Mouse (Mus musculus): Measurements from ENCODE around the gene Syngr3. TPM values are rescaled to one million over a fixed set of nuclear protein-coding genes. Genes with fewer than 3 reads are reported as not detected.
"Not testable (repeated sequence)": the region's sequence is repeated elsewhere in the genome, so short reads cannot be mapped to it uniquely, and the experiment has no call there.

The Syngr3 gene
- 170 and 183 TPM in 2 replicates for polyA plus RNA-seq (2012; rRNA removed)

DNA sequence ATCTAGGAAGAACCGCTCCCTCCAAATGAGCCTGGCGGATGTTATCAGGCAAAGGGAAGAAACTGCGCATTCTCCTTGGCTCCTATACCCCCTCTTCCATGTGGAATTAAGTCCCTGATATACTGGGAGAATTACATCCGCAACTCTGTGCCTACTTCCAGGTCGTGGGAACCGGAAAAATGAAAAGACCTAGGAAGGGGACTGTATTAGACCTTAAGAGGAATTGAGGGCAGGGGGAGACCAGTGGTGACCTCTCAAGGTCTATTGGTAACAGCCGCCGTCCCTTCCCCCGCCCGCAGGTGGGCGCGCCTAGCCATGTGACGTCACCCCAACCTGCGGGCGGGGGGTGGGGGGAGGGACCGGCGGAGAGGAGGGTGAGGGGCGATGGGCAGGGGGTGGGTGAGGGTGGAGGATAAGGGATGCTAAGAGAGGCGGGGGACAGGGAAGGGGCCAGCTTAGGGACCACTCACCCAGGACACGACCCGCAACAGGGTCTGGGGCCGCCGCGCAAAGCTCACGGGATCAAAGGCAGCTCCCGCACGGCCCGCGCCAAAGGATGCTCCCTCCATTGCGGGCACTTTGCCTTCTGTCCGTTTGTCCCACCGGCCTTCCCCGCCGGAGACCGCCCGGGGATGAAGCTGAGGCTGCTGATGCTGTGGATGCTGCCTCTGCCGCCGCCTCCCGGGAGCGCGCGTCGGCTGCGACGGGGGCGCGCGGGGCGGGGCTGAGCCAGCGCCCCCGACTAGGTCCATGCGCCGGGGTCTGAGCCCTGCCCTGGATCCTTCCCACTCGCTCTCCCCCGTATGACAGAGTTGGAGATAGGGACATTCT lies at the start of gene Syngr3:
Syngr3 (minus strand) TSS at position 705 of the 831 bp plus-strand sequence.
- DNase-seq (ENCODE audit: extremely low spot score in 1 of 2, low spot score in 1 of 2): peak in 1 of 2 experiments; percentile 53

DNA sequence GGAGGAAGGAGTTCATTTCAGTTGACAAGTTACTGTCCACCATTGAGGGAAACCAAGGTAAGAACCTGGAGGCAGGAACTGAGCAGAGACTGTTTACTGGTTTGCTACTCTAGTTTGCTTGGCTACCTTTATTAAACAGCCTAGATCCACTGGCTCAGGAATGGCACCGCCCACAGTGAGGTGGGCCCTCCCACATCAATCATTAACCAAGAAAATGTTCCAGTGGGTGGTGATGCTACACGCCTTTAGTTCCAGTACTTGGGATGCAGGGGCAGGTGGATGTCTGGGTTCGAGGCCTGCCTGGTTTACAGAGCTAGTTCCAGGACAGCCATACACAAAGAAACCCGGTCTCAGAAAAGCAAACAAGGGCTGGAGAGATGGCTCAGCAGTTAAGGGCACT lies 48.5 kb upstream of the Syngr3 start:
- DNase-seq (ENCODE audit: extremely low spot score in 1 of 2, low spot score in 1 of 2): no peak

DNA sequence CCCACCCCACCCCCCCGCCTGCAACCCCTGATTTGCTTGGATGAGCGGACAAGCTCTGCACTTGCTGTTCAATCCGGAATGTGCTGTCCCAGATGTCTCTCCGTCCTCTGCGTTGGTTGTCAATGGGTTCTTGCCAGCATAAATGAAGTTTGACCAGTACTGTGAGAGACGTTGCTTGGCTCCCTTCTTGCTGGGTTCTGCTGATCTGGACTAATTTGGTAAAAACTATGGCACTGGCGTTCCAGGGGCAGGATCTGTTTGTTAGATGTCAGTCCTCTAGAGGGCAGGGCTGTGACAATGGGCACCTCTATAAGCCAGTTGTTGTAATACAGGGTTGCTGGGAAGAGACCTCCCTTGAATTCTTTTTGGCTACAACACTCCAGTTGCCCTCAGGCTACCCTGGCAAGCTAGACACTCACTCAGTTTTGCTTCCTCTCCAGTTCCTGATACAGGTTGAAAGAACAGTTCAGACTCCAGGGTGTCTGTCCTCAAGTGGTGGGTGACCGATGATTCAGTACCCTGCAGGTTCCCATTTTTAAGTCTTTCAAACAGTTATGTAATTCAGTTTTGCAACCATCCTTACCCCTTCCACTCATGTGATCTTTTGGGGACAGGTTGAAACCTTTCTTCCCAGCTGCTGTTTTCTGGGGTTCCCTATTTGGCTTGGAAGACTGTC lies 47.5 kb upstream of the Syngr3 start:
- DNase-seq (ENCODE audit: extremely low spot score in 1 of 2, low spot score in 1 of 2): no peak

DNA sequence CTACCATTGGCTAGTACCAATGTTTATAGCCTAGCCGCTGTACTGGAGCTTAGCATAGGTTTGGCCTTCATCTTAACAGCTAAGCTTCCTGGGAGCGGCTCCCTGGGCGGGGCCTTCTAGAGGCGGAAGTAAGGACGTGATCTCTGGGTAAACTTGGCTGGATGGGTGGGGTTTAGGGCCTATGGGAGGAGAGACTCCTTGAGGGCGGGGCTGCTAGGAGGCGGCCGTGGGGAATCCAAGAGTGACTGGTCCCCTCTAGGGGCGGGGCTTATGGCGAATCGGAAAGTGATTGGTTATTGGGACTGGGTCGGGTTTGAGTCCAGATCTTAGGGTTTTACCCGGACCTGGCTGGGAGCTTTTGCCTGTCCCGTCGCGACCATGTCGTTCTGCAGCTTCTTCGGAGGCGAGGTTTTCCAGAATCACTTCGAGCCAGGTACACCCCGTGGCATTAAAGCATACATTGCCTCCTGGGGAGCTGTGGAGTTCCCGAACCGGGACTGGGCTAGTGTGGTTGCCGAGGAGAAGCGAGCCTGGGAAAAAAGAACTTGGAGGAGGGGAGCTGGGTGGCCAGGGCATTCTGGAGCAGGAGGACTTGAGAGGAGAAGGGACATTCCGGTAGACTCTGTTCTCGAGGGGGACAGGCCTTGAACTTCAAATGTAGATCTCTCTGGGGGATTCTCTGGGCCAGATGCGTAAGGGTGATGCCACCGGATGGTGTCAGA lies 46.7 kb upstream of the Syngr3 start, which contains the start of gene Msrb1:
Msrb1 (plus strand) TSS at position 313 of the 722 bp plus-strand sequence.
- DNase-seq (ENCODE audit: extremely low spot score in 1 of 2, low spot score in 1 of 2): peak; percentile 91 to 95

DNA sequence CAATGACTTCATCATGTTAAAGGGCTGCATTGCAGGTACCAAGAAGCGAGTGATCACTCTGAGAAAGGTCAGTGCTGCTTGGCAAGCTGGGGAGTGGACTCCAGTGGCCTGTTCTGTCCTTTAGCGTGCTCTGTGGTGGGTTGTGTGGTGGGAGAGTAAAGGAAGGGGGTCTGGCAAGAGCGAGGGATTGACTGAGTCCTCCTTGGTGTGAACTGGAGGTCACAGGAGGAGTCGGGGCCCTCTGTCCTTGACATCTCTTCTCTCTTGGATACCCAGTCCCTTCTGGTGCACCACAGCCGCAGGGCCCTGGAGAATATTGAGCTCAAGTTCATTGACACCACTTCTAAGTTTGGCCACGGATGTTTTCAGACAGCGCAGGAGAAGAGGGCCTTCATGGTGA lies 45.7 kb upstream of the Syngr3 start:
- no peak for DNase-seq (ENCODE audit: extremely low spot score in 1 of 2, low spot score in 1 of 2)

DNA sequence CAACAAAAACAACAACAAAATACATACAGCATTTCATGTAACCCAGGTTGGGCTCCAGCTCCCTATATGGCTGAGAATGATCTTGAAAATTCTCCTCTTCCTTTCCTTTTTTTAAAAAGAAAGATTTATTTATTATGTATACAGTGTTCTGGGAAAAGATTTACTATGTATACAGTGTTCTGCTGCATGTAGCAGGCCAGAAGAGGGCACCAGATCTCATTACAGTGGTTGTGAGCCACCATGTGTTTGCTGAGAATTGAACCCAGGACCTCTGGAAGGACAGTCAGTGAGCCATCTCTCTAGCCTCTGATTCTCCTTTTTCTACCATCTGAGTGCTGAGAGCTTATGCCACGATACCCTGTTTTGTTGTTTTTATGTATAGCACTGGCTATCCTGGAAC lies 44.8 kb upstream of the Syngr3 start:
- DNase-seq (ENCODE audit: extremely low spot score in 1 of 2, low spot score in 1 of 2): no peak

DNA sequence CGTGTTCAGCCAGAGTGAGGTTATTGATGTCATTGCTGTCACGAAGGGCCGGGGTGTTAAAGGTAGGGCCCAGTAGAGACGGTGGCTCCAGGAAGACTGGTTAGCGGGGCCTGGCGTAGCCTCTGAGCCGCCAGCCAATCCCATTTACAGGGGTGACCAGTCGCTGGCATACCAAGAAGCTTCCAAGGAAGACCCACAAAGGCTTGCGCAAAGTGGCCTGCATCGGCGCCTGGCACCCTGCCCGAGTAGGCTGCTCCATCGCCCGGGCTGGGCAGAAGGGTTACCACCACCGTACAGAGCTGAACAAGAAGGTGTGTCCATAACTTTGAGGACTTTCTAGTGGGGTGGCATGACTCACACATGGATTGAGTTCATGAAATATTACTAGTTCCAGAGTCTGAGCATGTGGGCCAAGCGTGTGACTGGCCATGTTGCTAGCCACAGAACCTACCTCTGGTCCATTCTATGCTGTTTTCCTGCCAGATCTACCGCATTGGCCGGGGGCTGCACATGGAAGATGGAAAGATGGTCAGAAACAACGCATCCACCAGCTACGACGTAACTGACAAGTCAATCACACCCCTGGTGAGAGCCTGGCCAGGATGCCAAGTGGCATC lies 43.8 kb upstream of the Syngr3 start:
- DNase-seq (ENCODE audit: extremely low spot score in 1 of 2, low spot score in 1 of 2): no peak

DNA sequence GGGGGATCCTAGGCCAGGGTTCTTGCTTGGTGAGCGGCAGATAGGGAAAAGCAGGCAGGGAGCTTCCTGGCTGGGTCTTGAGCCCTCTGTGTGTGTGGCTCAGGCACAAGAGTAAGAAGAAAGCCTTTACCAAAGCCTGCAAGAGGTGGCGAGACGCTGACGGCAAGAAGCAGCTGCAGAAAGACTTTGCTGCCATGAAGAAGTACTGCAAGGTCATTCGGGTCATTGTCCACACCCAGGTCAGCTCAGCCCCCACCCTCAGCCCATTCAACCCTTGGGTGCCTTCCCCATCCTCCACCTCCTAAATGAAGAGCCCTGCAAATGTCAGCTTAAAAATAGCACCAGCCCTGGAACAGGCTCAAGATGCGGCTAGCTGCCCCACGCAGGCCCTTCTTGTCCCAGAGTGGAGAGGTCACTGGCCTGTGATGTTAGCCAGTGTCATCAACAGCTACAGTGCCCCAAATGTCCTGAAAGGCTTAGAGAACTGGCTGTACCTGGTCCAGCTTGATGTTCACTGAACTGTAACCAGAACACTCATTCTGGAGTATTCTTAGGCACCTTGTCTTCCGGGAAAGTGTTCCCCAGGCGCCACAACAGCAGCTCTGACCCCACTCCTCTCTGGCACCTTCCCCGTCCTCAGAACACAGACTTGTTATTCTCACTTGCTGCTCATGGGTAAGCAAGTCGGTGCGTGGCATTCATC lies 42.6 kb upstream of the Syngr3 start:
- DNase-seq (ENCODE audit: extremely low spot score in 1 of 2, low spot score in 1 of 2): no peak

DNA sequence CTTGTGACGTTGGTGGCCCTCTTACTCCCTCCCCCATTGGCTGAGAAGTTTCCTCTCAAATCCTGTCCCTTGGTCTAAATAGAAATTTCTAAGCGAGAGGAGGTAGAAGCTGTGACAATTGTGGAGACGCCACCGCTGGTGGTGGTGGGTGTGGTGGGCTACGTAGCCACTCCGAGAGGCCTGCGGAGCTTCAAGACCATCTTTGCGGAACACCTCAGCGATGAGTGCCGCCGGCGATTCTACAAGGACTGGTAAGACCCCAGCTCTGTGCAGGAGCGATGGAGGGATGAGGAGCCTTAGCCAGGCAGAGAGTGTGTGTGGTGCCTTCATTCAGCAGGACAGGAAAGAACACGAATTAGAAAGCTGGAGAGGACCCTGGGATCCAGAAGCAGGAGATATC lies 41.0 kb upstream of the Syngr3 start:
- no peak for DNase-seq (ENCODE audit: extremely low spot score in 1 of 2, low spot score in 1 of 2)

DNA sequence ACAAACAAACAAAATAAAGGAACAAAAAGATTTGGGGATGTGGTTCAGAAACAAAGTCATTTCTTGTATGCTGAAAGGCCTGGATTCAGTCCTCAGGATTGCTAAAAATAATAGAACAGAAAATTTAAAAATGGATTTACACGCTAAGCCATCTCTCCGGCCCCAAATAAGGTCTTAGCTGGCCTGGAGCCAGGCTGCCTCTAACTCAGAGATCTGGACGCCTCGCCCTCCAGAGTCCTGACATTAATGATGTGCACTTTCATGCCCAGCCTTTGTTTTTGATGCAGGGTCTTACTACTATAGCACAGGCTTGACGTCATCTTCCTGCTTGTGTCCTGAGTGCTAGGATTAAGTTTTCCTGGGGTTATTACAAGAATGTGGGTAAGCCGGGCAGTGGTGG lies 39.3 kb upstream of the Syngr3 start:
- no peak for DNase-seq (ENCODE audit: extremely low spot score in 1 of 2, low spot score in 1 of 2)

DNA sequence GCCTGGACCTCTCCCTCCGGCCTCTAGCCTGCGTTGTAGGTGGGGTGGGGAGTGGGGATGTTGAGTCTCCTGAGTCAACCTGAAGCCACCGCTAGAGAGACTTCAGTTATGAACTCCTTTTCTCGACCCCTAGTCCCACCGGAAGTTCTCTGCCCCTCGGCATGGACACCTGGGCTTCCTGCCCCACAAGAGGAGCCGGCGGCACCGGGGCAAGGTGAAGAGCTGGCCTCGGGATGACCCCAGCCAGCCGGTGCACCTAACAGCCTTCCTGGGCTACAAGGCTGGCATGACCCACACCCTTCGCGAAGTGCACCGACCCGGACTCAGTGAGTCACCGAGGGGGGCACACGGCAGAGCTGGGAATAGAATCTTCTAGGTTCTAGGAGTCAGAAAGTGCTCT lies 38.4 kb upstream of the Syngr3 start:
- no peak for DNase-seq (ENCODE audit: extremely low spot score in 1 of 2, low spot score in 1 of 2)

DNA sequence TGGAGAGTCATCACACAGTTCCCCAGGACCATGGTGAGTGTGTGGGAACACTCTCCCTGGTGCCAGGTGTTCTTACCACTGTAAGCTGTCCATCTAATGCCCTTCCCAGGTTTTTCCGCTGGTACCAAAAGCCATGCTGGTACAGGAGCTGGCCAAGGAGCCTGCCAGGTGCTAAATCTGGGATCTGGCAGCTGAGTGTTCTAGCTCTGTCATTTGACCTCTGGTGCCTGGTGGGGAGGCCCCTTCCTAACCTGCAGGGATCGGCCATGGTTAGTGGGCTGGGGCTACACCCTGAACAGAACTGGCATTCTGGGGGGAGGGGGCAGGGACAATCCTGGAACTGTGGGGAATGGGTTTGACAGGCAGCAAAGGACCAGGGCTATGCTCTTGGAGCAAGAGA lies 37.9 kb upstream of the Syngr3 start, which contains the start of gene Rpl3l:
Rpl3l (plus strand) TSS at position 203 of the 400 bp plus-strand sequence.
- no peak for DNase-seq (ENCODE audit: extremely low spot score in 1 of 2, low spot score in 1 of 2)

DNA sequence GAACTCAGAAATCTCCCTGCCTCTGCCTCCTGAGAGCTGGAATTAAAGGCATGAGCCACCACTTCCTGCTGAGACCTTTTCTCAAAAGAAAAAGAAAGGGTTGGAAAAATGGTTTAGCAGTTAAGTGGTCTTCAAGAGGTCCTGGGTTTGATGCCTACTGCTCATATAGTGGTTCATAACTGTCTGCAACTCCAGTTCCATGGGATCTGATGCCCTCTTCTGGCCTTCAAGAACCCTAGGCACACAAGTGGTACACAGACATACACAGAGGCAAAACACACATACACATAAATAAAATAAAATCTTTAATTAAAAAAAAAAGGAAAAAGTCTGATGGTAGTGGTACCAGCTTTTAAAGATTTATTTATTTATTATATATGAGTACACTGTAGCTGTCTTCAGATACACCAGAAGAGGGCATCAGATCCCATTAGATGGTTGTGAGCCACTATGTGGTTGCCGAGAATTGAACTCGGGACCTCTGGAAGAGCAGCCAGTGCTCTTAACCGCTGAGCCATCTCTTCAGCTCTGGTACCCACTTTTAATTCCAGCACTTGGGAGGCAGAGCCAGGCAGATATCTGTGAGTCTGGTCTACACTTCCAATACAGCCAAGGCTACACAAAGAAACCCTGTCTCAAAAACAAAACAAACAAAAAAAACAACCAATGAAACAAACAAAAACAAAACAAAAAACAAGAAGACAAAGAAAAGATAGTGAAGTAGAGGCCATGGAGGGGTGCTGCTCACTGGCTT lies 36.1 kb upstream of the Syngr3 start:
- DNase-seq (ENCODE audit: extremely low spot score in 1 of 2, low spot score in 1 of 2): no peak

DNA sequence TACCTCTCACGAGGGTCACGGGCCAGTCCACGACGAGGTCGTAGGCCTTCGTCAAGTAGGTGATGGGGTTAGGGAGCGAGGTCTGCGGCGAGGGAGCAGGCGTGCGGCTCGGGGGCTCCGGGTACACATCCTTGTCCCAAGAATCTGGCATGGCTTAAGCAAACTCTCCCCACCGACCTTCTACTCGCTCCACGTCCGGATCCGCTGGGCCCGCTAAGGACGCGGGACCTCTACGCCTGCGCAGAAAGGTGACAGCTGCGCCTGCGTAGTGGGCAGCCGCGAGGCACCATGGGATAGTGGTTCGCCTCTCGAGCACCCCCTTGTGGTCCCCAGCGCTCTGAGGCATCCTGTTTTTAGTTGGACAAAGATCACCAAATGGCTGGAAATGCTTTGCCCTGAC lies 34.4 kb upstream of the Syngr3 start, which contains the start of gene Ndufb10:
Ndufb10 (minus strand) TSS at position 295 of the 400 bp plus-strand sequence.
- peak; percentile 83 to 99 for DNase-seq (ENCODE audit: extremely low spot score in 1 of 2, low spot score in 1 of 2)

DNA sequence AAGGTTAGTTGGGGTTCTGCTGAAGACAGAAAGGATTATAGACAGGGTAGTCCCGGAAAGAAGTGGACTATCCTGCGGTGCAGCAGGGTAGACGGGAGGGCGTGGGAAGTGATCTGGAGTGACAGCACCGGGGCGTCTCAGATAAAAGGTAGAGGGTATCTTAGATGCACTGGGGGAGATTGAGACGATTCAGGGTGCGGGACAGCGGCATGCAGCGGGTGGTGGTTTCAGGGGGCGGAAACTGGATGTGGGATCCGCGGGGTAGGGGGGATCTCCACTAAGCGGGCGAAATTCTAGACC lies 34.1 kb upstream of the Syngr3 start:
- DNase-seq (ENCODE audit: extremely low spot score in 1 of 2, low spot score in 1 of 2): peak in 1 of 2 experiments; percentile 23

DNA sequence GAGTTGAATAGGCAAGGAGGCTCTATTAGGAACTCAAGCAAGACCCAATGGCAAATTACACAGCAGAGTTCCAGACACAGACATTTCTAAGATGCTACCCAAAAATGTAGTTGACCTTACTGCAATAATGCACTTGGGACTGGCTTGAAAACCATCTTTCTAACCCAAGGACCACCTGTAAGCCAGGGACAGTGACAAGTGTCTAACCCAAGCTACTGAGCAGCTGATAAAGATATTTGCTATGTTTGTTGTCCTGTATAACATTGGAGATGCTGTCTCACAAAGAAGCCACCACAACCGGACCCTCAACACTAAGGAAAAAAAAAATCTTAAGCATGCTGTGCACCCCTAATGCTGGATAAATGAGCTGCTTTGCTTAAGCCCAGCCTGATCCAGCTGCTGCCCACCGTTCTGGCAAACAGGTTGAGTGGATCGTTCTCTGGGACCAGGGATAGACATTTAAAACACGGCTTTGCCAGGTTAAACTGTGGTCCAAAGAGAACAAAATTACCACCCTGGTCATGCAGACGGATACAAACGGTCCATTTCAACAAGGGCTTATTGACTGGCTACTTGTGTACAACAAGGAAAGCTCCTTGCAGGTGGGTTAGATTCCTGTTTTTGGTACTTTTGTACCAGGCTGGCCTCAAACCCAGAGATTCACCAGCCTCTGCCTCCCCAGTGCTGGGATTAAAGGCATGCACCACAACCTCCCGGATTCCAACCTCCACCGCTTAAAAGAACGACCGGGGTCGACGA lies 33.5 kb upstream of the Syngr3 start:
- no peak for DNase-seq (ENCODE audit: extremely low spot score in 1 of 2, low spot score in 1 of 2)

DNA sequence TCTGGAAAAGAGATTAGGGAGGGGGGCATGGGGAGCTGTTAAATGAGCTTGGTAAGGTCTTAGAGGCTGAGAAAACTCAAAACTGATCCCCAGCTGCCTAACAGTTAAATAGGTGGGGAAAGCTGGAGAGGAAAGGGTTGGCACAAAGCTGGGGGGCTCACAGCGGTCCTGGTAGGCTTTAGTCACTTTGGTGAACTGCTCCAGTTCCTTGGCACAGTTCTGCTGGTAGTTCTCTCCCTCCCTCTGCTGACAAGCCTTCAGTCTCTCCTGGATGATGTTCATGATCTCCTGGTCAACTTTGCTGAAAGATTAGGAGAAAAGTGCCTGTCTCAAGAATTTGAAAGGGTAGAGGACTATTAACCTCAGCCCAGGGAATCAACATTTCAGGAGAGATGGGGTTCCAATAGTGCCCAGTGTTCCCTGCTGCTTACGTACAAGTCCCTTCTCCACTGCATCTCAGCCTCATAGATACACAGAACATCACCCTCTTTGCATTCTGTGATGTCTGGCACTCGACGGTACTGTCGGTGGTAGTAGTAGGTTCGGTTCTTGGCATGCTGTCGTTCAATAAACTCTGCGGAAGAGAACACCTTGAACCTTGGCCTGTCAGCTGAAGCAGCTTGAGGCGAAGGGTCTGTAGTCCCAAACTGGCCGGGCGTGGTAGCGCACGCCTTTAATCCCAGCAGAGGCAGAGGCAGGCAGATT lies 32.6 kb upstream of the Syngr3 start:
- DNase-seq (ENCODE audit: extremely low spot score in 1 of 2, low spot score in 1 of 2): no peak

DNA sequence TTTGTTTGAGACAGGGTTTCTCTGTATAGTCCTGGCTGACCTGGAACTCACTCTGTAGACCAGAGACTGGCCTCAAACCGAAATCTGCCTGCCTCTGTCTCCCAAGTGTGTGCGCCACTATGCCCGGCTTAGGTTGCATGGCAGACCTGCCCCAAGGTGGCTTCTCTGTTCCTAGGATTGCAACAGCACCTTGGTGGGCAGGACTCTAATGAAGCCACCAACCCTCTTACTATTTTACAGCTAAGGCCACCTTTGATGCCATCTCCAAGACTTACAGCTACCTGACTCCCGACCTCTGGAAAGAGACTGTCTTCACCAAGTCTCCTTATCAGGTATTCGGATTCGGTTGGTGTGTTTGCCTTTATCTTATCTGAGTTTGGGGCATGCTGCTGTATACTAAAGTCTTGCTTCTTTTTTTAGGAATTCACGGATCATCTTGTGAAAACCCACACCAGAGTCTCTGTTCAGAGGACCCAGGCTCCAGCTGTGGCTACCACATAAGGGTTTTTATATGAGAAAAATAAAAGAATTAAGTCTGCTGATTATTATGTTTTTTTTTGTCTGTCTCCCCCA lies 31.7 kb upstream of the Syngr3 start:
- DNase-seq (ENCODE audit: extremely low spot score in 1 of 2, low spot score in 1 of 2): not testable (repeated sequence)

Measured in frontal cortex, adult 2 months (tissue).